Mouse (Mus musculus) stomach, postnatal 0 days (tissue): Measurements from ENCODE around the gene Snai1. TPM values are rescaled to one million over a fixed set of nuclear protein-coding genes. Genes with fewer than 3 reads are reported as not detected.
A peak's percentile ranks its signal among the peaks of the same experiment; 100 is the strongest.

Experiments used
- ATAC-seq: fragments of 200-750 bp; cut with Nextera tagmentation; 2 replicates; pipeline ENCODE4 v1.8.0; 2017; ENCODE audit not compliant: low FRiP score, low TSS enrichment
- DNase-seq: peaks from one replicate; pipeline ENCODE4 v3.0.0-alpha.2; 2016; ENCODE audit warnings: low spot score
- H3K27ac ChIP-seq: fragments of 300-500 bp; sonication (generic); replicated peaks from 2 replicates; pipeline ENCODE4 v1.5.1; 2014; ENCODE audit warnings: mild to moderate bottlenecking, control low read depth
- H3K27me3 ChIP-seq: fragments of 300-500 bp; sonication (generic); 2 replicates; pipeline ENCODE4 v1.6.1; 2014; ENCODE audit warnings: low read length; ENCODE audit not compliant: control insufficient read depth, insufficient read depth
- H3K36me3 ChIP-seq: fragments of 300-500 bp; sonication (generic); 2 replicates; pipeline ENCODE4 v1.6.1; 2014; ENCODE audit warnings: low read length, mixed read lengths; ENCODE audit not compliant: control insufficient read depth, insufficient read depth
- H3K4me1 ChIP-seq: fragments of 300-500 bp; sonication (generic); replicated peaks from 2 replicates; pipeline ENCODE4 v1.6.1; 2014; ENCODE audit warnings: antibody characterized with exemption; ENCODE audit not compliant: control insufficient read depth, insufficient read depth
- H3K4me2 ChIP-seq: fragments of 300-500 bp; sonication (generic); replicated peaks from 2 replicates; pipeline ENCODE4 v1.6.1; 2014; ENCODE audit warnings: low read depth, mild to moderate bottlenecking, control low read depth, moderate library complexity
- H3K4me3 ChIP-seq: fragments of 300-500 bp; sonication (generic); 2 replicates; pipeline ENCODE4 v1.5.1; 2014; ENCODE audit warnings: low read depth, low read length, control low read depth
- H3K9ac ChIP-seq: fragments of 300-500 bp; sonication (generic); 2 replicates; pipeline ENCODE4 v1.6.1; 2014; ENCODE audit warnings: mild to moderate bottlenecking, low read length, control low read depth, mixed read lengths
- H3K9me3 ChIP-seq: fragments of 300-500 bp; sonication (generic); 2 replicates; pipeline ENCODE4 v1.6.1; 2016; ENCODE audit warnings: low read length; ENCODE audit not compliant: control insufficient read depth
- CTCF ChIP-seq: IDR thresholded peaks from 2 replicates; pipeline ENCODE4 v1.5.1; 2016; ENCODE audit warnings: antibody characterized with exemption, low read depth, mild to moderate bottlenecking, moderate library complexity
- EP300 ChIP-seq: optimal IDR thresholded peaks from 2 replicates; pipeline ENCODE3; 2016; ENCODE audit warnings: antibody characterized with exemption
- WGBS: fragments of 180-500 bp; shearing (Covaris S2); extraction: QIAGEN DNeasy Blood & Tissue Kit; methylation state at CpG from one replicate; pipeline ENCODE4 v1.1.7; 2014; 5-methylcytosine and 5-hydroxymethylcytosine counted together
- polyA plus RNA-seq: library from polyadenylated mRNA; unstranded; fragments of >200 nt; fragmentation: Nextera tagmentation; extraction: Ambion mirVana; gene quantifications from 2 replicates; pipeline ENCODE4 v1.2.1, GENCODE M21; 2015

Gene Snai1
- polyA plus RNA-seq, 1 experiment from 2014 or later = 8.3 TPM

DNA sequence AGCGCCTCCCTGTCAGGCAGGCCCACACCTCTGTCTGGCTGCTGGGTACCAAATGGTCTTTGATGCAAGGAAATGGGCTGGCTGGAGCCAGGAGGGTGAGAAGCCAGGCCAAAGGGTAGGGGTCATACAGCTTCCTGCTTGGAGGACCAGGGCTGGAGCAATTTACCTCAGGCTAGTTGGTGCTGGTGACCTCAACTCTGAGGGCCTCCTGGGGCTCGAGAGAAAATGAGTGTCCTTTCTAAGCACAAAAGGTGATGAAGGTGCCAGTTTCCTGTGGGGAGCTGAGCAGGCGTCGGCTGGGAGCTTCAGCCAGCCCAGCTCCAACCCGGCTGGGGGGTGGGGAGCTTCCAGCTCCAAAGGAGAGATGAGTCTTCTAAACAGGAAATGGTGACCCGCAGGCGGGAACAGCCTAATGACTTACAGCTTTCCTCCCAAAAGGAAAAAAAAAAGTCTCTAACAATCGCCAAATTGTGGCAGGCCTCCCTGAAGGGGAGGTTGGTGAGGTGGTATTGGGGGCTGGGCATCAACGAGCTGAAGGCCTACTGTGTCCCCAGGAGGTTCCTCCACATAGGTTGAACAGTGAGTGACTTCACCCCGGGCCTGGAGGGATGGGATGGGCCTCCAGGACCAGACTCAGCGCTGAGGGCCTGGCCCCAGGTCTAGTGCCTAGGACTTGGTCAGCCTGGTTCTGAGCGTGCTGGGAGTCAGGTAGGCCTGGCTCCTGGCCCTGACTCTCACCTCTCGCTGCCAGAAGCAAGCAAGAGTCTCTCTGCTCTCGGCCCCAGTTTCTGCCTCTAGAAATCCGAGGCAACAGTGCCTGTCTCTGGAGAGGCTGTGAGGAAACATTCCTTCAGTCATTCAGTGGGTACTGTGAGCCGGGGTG lies 5.4 kb downstream of the Snai1 start:
- ATAC-seq = peak; percentile 9; the same call in 1 of the 2 replicates
- TF ChIP-seq EP300 = no peak
- no peak for TF ChIP-seq CTCF
- Histone ChIP-seq H3K9ac (peak overlapping the region; percentile 31; the same call in 1 of the 2 replicates), H3K9me3 (no peaks in the 10 kb centered on the region), H3K27ac (peak overlapping the region; percentile 91), H3K4me2 (0 out of 2 replicates have a peak overlapping the region, but pooled peaks have one; percentile 14), H3K4me1 (peaks cover 5% of the 10 kb centered on the region), H3K4me3 (no peak overlapping the region), H3K27me3 (no peaks in the 10 kb centered on the region), H3K36me3 (no peaks in the 10 kb centered on the region)
- 27% methylated on average over 16 of the region's 16 CpGs for WGBS
- DNase-seq = no peak

DNA sequence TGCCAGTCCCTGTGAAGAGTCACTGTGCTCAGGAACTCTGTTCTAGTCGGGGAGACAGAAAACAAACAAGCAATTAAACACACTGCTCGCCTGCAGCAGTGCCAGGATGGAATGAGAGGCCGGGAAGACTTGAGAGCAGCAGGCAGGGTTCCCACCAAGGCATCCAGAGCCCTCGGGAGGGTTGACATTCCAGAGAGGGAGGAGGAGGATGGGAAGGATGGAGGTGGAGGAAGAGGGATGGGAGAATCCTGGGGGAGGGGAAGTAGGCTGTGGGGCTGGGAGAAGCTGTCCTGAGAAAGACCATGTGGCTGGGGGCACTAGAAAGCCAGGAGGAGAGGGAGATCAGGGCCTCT lies 6.0 kb downstream of the Snai1 start:
- ATAC-seq (peak; percentile 19; the same call in 1 of the 2 replicates), DNase-seq (no peak)
- H3K27me3 ChIP-seq = no peaks in the 10 kb centered on the region
- 12% methylated on average over 4 of the region's 4 CpGs for WGBS
- H3K4me3 ChIP-seq = no peak overlapping the region
- H3K36me3 ChIP-seq = no peaks in the 10 kb centered on the region
- TF ChIP-seq CTCF (no peak), EP300 (no peak)
- H3K4me1 ChIP-seq = peaks cover 5% of the 10 kb centered on the region
- H3K9me3 ChIP-seq = no peaks in the 10 kb centered on the region
- no peak overlapping the region for H3K4me2 ChIP-seq
- peak overlapping the region; percentile 91 for H3K27ac ChIP-seq
- peak overlapping the region; percentile 31 for H3K9ac ChIP-seq

GRCm38 (mm10) chr2:167544456-167544855 lies 6.5 kb downstream of the Snai1 start:
- ATAC-seq (peak; percentile 4; the same call in 1 of the 2 replicates), DNase-seq (no peak)
- H3K9me3 ChIP-seq = no peaks in the 10 kb centered on the region
- no peaks in the 10 kb centered on the region for H3K27me3 ChIP-seq
- peak overlapping the region; percentile 23; the same call in 1 of the 2 replicates for H3K9ac ChIP-seq
- no peak overlapping the region for H3K4me3 ChIP-seq
- no peak overlapping the region for H3K4me2 ChIP-seq
- no peaks in the 10 kb centered on the region for H3K36me3 ChIP-seq
- peak overlapping the region; percentile 91 for H3K27ac ChIP-seq
- H3K4me1 ChIP-seq = peaks cover 5% of the 10 kb centered on the region
- 43% methylated on average over 5 of the region's 5 CpGs for WGBS
- TF ChIP-seq CTCF = no peak
- no peak for TF ChIP-seq EP300

DNA sequence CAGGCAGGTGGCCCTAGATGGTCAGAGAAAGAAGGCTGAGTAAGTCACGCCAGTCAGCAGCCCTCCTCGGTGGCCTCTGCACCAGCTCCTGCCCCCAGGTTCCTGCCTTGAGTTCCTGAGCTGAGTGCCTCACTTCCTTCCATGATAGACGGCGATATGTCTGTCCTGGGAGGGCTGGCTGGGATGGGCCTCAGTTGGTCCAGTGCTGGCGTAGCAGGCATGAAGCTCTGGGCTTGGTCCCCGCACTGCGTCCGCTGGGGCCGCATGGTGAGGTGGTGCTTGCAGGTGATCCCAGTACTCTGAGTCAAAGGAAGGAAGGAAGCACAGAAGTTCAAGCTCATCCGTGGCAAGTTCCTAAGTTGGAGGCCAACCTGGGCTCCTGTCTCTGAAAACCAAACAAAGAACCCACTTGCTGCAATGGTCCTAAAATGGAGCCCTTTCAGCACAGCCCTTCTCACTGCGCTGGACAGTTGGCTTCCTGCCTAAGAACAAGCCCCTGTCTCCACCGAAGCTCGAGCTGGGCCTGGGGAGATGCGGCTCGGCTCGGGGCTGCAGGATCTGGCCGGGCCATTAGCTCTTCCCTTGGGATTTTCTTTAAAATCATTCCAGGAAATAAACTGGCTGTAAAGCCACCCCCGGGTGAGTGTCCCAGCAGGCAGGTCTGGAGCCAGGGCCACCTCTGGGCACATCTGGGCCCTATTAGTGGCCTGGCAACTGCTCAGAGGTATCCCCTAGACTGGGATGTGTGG lies 8.6 kb downstream of the Snai1 start:
- Histone ChIP-seq H3K4me1 (peaks cover 5% of the 10 kb centered on the region), H3K9ac (no peak overlapping the region), H3K27me3 (no peaks in the 10 kb centered on the region), H3K4me3 (no peak overlapping the region), H3K36me3 (no peaks in the 10 kb centered on the region), H3K27ac (no peak overlapping the region; the same call in 1 of the 2 replicates), H3K4me2 (no peak overlapping the region), H3K9me3 (no peaks in the 10 kb centered on the region)
- ATAC-seq = no peak
- TF ChIP-seq EP300 = no peak
- no peak for TF ChIP-seq CTCF
- 77% methylated on average over 18 of the region's 18 CpGs for WGBS
- DNase-seq = no peak

DNA sequence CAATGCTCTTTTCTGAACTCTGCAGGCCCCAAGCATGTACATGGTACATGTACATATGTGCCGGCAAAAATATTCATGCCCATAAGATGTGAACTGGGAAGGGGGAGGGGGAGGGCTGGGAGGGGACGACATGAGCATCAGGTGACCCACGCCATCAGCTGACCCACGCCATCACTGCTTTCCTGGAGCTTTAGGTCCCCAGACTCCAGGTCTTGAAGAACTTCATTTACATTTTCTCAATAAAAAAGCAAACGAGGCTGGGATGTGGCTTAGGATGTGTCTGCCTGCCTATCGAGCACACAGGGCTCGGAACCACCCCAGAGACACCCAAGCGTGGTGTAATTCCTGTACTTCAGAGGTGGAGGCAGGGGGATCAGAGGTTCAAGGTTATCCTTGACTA lies 9.4 kb downstream of the Snai1 start:
- Histone ChIP-seq H3K9ac (no peak overlapping the region), H3K4me1 (peaks cover 5% of the 10 kb centered on the region), H3K9me3 (no peaks in the 10 kb centered on the region), H3K4me2 (no peak overlapping the region), H3K27ac (no peak overlapping the region), H3K36me3 (no peaks in the 10 kb centered on the region), H3K27me3 (no peaks in the 10 kb centered on the region), H3K4me3 (no peak overlapping the region)
- no peak for ATAC-seq
- DNase-seq = no peak
- no peak for TF ChIP-seq EP300
- TF ChIP-seq CTCF = no peak
- WGBS = 87% methylated on average over 8 of the region's 8 CpGs
